Mouse (Mus musculus) ES-E14 (cell line): Measurements from ENCODE around the gene Stard3. TPM values are rescaled to one million over a fixed set of nuclear protein-coding genes. Genes with fewer than 3 reads are reported as not detected.

Experiments
- DNase-seq: peaks from one replicate; pipeline ENCODE4 v3.0.0-alpha.2; 2013; ENCODE audit warnings: low read depth, low spot score
- H3K27ac ChIP-seq: 2 replicates; pipeline ENCODE4 v1.5.1; 2012; ENCODE audit warnings: low read depth, mild to moderate bottlenecking, low read length, moderate library complexity, mixed read lengths; ENCODE audit not compliant: poor library complexity, insufficient read depth, severe bottlenecking
- H3K36me3 ChIP-seq: 2 replicates; pipeline ENCODE4 v1.6.1; 2012; ENCODE audit warnings: mild to moderate bottlenecking, low read length, moderate library complexity, mixed read lengths; ENCODE audit not compliant: control insufficient read depth, poor library complexity, insufficient read depth, severe bottlenecking
- H3K4me1 ChIP-seq, 2 experiments: fragments of 150-350 bp in 1 of 2; sonication (generic) in 1 of 2; 2 replicates each; pipeline ENCODE4 v1.6.1; 2012; ENCODE audit warnings: low read length in 2 of 2, mild to moderate bottlenecking in 1 of 2, mixed read lengths in 1 of 2; ENCODE audit not compliant: control insufficient read depth in 2 of 2, insufficient read depth in 2 of 2, poor library complexity in 1 of 2
- H3K4me3 ChIP-seq, 2 experiments: fragments of 150-350 bp in 1 of 2; sonication (generic) in 1 of 2; 2 replicates each; pipeline ENCODE4 v1.5.1; 2012; ENCODE audit warnings: low read length in 2 of 2, low read depth in 1 of 2, mild to moderate bottlenecking in 1 of 2, mixed read lengths in 1 of 2; ENCODE audit not compliant: insufficient read depth in 1 of 2, poor library complexity in 1 of 2, severe bottlenecking in 1 of 2
- H3K9ac ChIP-seq: 2 replicates; pipeline ENCODE4 v1.6.1; 2012; ENCODE audit warnings: low read depth, mild to moderate bottlenecking, low read length, mixed read lengths; ENCODE audit not compliant: poor library complexity, insufficient read depth, severe bottlenecking
- H3K9me3 ChIP-seq: fragments of 150-350 bp; sonication (generic); 2 replicates; pipeline ENCODE4 v1.6.1; 2012; ENCODE audit warnings: low read depth, mild to moderate bottlenecking, low read length; ENCODE audit not compliant: control insufficient read depth, insufficient read depth
- CHD2 ChIP-seq: IDR thresholded peaks from 2 replicates; pipeline ENCODE4 v1.6.1; 2014; ENCODE audit warnings: mild to moderate bottlenecking, low read depth, low read length, inconsistent platforms
- HCFC1 ChIP-seq: IDR thresholded peaks from 2 replicates; pipeline ENCODE4 v1.6.1; 2012; ENCODE audit warnings: low read length, inconsistent platforms, borderline replicate concordance; ENCODE audit not compliant: insufficient read depth
- MAFK ChIP-seq: IDR thresholded peaks from 2 replicates; pipeline ENCODE4 v1.6.1; 2014; ENCODE audit warnings: mild to moderate bottlenecking, low read depth, low read length, inconsistent platforms; ENCODE audit not compliant: insufficient read depth
- ZC3H11A ChIP-seq: IDR thresholded peaks from 2 replicates; pipeline ENCODE4 v1.6.1; 2012; ENCODE audit warnings: low read depth, mild to moderate bottlenecking, inconsistent platforms, low read length, borderline replicate concordance
- ZNF384 ChIP-seq: IDR thresholded peaks from 2 replicates; pipeline ENCODE4 v1.6.1; 2012; ENCODE audit warnings: low read depth, low read length, inconsistent platforms
- in situ Hi-C, 2 experiments: fragments of 600-800 bp; cut with MboI; formaldehyde crosslinking; loops; one replicate each; pipeline ENCODE4 v1.15.1; 2025; ENCODE audit warnings: low sequenced_read_pairs in 2 of 2, inconsistent platforms in 1 of 2; ENCODE audit not compliant: unreplicated experiment in 2 of 2
- total RNA-seq: library from RNA; depleted of rRNA; stranded (reverse); fragments of 300-350 nt; gene quantifications from 2 replicates; pipeline ENCODE4 v1.2.3, GENCODE M21; 2012; rRNA removed

The Stard3 gene
- total RNA-seq, 1 experiment = 40.2 TPM

DNA sequence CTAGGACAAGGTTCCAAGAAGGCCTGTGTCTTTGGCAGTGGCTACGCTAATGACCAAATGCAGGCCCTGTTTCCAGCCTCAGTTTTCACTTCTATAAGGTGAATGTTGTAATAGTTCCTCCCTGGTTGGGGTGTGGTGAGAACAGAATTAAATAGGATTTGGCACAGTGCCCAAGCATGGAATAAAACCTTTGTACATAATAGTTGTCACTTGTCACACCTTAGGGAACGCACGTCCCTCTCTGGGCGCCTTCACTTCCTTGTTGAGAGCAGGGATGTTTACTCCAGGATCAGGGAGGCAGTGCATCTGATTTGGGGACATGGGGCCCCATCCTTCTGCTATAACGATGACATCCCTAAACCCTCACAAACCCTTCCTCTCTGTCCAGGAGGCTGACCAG is 70.3 kb downstream of the Stard3 start:
- H3K36me3 ChIP-seq = peaks cover 5% of the 10 kb centered on the region; the same call in 1 of the 2 replicates
- H3K27ac ChIP-seq = no peak overlapping the region
- in situ Hi-C loops = no loop called here
- H3K9me3 ChIP-seq = no peaks in the 10 kb centered on the region
- no peaks in the 10 kb centered on the region; a peak in 1 of 4 replicates for H3K4me1 ChIP-seq
- H3K9ac ChIP-seq = no peak overlapping the region
- TF ChIP-seq ZC3H11A = no peak
- TF ChIP-seq CHD2 = no peak
- no peak for TF ChIP-seq HCFC1
- TF ChIP-seq ZNF384 = no peak
- no peak for TF ChIP-seq MAFK
- no peak for DNase-seq
- H3K4me3 ChIP-seq = no peak overlapping the region

Other genes starting within 250 kb of the Stard3 start
- gene Fbxl20, start 208.0 kb upstream of the Stard3 start, total RNA-seq = 9.7 and 15.0 TPM in 2 replicates
- gene Med1, start 165.1 kb upstream of the Stard3 start, total RNA-seq = 23.5 and 27.9 TPM in 2 replicates
- gene Cdk12, start 155.3 kb upstream of the Stard3 start, total RNA-seq = 63.3 and 68.8 TPM in 2 replicates
- not detected in 2 replicates for gene Neurod2, start 28.7 kb upstream of the Stard3 start, total RNA-seq
- 0.22 and 0.79 TPM in 2 replicates for gene Ppp1r1b, start 10.0 kb upstream of the Stard3 start, total RNA-seq
- 0.26 and 0.45 TPM in 2 replicates for gene Tcap, start 25.4 kb downstream of the Stard3 start, total RNA-seq
- gene Pnmt, start 28.1 kb downstream of the Stard3 start, total RNA-seq = 0.36 TPM in 1 of 2 replicates, not detected in the other
- gene Pgap3, start 42.1 kb downstream of the Stard3 start, total RNA-seq = 7.4 and 10.2 TPM in 2 replicates
- 13.2 and 24.4 TPM in 2 replicates for gene Erbb2, start 54.1 kb downstream of the Stard3 start, total RNA-seq
- 34.6 and 52.5 TPM in 2 replicates for gene Mien1, start 80.6 kb downstream of the Stard3 start, total RNA-seq
- gene Grb7, start 88.0 kb downstream of the Stard3 start, total RNA-seq = 12.1 and 18.9 TPM in 2 replicates
- 0.16 and 0.58 TPM in 2 replicates for gene Ikzf3, start 187.7 kb downstream of the Stard3 start, total RNA-seq
- 0.22 and 0.63 TPM in 2 replicates for gene Zpbp2, start 192.7 kb downstream of the Stard3 start, total RNA-seq
- 45.4 and 55.3 TPM in 2 replicates for gene Ormdl3, start 229.0 kb downstream of the Stard3 start, total RNA-seq
- gene Lrrc3c, start 239.9 kb downstream of the Stard3 start, total RNA-seq = not detected in 2 replicates